Mouse (Mus musculus) heart, adult 2 months (tissue): Measurements from ENCODE around the gene Asah2.

Experiments used
- CTCF ChIP-seq: fragments of 200-600 bp; IDR thresholded peaks from 2 replicates; pipeline ENCODE4 v1.8.1; 2022; ENCODE audit warnings: antibody characterized with exemption, mild to moderate bottlenecking, moderate library complexity
- EP300 ChIP-seq: fragments of 200-500 bp; IDR thresholded peaks from 2 replicates; pipeline ENCODE4 v1.6.1; 2011; ENCODE audit warnings: low read depth, low read length, control low read depth; ENCODE audit not compliant: insufficient read depth
- POLR2A ChIP-seq: fragments of 200-500 bp; IDR thresholded peaks from 2 replicates; pipeline ENCODE4 v1.6.1; 2011; ENCODE audit warnings: mild to moderate bottlenecking, low read depth, low read length, control low read depth; ENCODE audit not compliant: insufficient read depth

DNA sequence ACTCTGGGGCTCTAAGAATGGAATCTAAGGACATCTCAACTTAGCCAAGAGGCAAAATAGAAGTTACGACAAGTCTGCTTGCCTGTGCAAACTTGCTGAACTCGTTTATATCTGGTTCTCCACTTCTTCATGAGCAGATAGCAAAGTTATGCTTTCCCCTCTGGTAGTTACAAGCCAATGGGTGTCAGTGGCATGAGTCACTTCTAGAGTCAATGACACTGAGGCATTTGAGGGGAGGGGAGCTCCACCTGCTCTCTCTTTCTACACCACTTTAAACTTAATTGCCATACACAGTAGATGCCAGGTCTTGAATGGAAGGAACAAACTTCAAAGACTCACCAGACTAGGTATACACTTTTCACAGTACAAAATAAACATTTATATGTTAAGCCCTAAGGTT lies 38.4 kb downstream of the Asah2 start:
- TF ChIP-seq EP300 = no peak
- TF ChIP-seq POLR2A = no peak
- TF ChIP-seq CTCF = no peak
